Mouse (Mus musculus): ENCODE measurements around the gene Bpifb9a.

The Bpifb9a gene

GRCm38 (mm10) chr2:154306927-154307326 is 49.3 kb downstream of the Bpifb9a start, which contains the start of gene Bpifb9b:
Gene Bpifb9b, plus strand, starts transcription at chr2:154307227.
- 92% methylated on average over 4 of the region's 4 CpGs for WGBS

GRCm38 (mm10) chr2:154313771-154314170 is 56.1 kb downstream of the Bpifb9a start:
- WGBS = 85% methylated on average over 5 of the region's 5 CpGs

All from cerebral cortex, adult 2 months (tissue).